Mouse (Mus musculus) E14TG2a.4 (cell line): Measurements from ENCODE around the gene Tspan1.

Experiments used
- CTCF ChIP-seq: conservative IDR thresholded peaks from 2 replicates; pipeline ENCODE4 v1.5.1; 2014; ENCODE audit warnings: low read length
- NANOG ChIP-seq: IDR thresholded peaks from 2 replicates; pipeline ENCODE4 v1.6.1; 2014; ENCODE audit warnings: borderline replicate concordance, low read length, mixed read lengths

- TF ChIP-seq CTCF (no peak), NANOG (no peak)
Observed at GRCm38 (mm10) chr4:116143891-116144717, 23.3 kb downstream of the Tspan1 start.
